ENCODE assay signal across 8 mouse cellular contexts in genomic region chr5:125675623-125676022, GRCm38 (mm10).
A peak's percentile ranks its signal among the peaks of the same experiment; 100 is the strongest.
DNase-seq lines count a peak whose midpoint lies in the region; ATAC-seq lines count a peak whose summit lies in the region.

No protein-coding gene starts in this region.

- peak; percentile 11 to 17 for DNase-seq in kidney, postnatal 4 days
- DNase-seq in kidney, postnatal 36 days: no peak
- peak; percentile 56 for DNase-seq in hindbrain, embryonic 11.5 days (ENCODE audit: low spot score)
- peak; percentile 61 to 71 for DNase-seq in left cerebral cortex, postnatal 36 days (ENCODE audit: low spot score in 2 of 2)
- DNase-seq in right cerebral cortex, postnatal 36 days (ENCODE audit: low spot score in 2 of 2): peak; percentile 43 to 69
- DNase-seq in gastrocnemius, postnatal 25 days: no peak

- ATAC-seq in hindbrain, embryonic 11.5 days (ENCODE audit: low FRiP score): peak; percentile 49; the same call in 1 of the 2 replicates
- no peak for ATAC-seq in CD4-positive, CD25-positive, alpha-beta regulatory T cell, adult 4 months
- no peak for ATAC-seq in megakaryocyte, adult 5-6 weeks (ENCODE audit: poor library complexity, severe bottlenecking)

- no peak overlapping the region for H3K4me2 ChIP-seq in hindbrain, embryonic 11.5 days (replicated peaks; ENCODE audit: low read depth, low read length)

- H3K27me3 ChIP-seq in hindbrain, embryonic 11.5 days (ENCODE audit: control insufficient read depth, insufficient read depth, low read length): no peaks in the 10 kb centered on the region

- intact Hi-C loops in left cerebral cortex, postnatal 36 days (cut with DNase I): no loop called here

- H3K36me3 ChIP-seq in hindbrain, embryonic 11.5 days (ENCODE audit: control insufficient read depth, insufficient read depth, low read length): no peaks in the 10 kb centered on the region

- no peak overlapping the region for H3K9ac ChIP-seq in hindbrain, embryonic 11.5 days (ENCODE audit: low read depth, low read length)

- H3K4me1 ChIP-seq in hindbrain, embryonic 11.5 days (replicated peaks; ENCODE audit: control insufficient read depth, insufficient read depth, low read length): 0 out of 2 replicates have a peak, but pooled peaks cover 2% of the 10 kb centered on the region

- no peaks in the 10 kb centered on the region for H3K9me3 ChIP-seq in hindbrain, embryonic 11.5 days (ENCODE audit: control insufficient read depth, low read length)

- H3K27ac ChIP-seq in hindbrain, embryonic 11.5 days (ENCODE audit: low read depth, low read length): no peak overlapping the region

- 28% methylated on average over 13 of the region's 13 CpGs for WGBS in hindbrain, embryonic 11.5 days

- H3K4me3 ChIP-seq in hindbrain, embryonic 11.5 days (ENCODE audit: low read depth, low read length): no peak overlapping the region

Comparison
In these comparisons a context has a peak if more than half of its experiments do, and no peak if none do; other contexts are left out.
1. DNase-seq: peak in kidney, postnatal 4 days (2 of 2), hindbrain, embryonic 11.5 days (single experiment), left cerebral cortex, postnatal 36 days (2 of 2) and right cerebral cortex, postnatal 36 days (2 of 2); none in kidney, postnatal 36 days (0 of 2) and gastrocnemius, postnatal 25 days (single experiment).